Mouse (Mus musculus) heart, adult 2 months (tissue): ENCODE measurements at regions not wholly inside any gene's neighbourhood (a gene's known extent, or its start where the extent isn't known, plus 50 kb on each side); places are given as distances from the start of the nearest gene placed in this dataset.

Source experiments
- DNase-seq, 2 experiments: peaks; one replicate each; pipeline ENCODE4 v3.0.0; 2021
- H3K27ac ChIP-seq: fragments of 200-600 bp; 2 replicates; pipeline ENCODE4 v1.8.1; 2022
- H3K27me3 ChIP-seq: fragments of 200-500 bp; 2 replicates; pipeline ENCODE4 v1.6.1; 2012; ENCODE audit warnings: mild to moderate bottlenecking, low read length, inconsistent platforms, mixed read lengths; ENCODE audit not compliant: control insufficient read depth, insufficient read depth
- H3K36me3 ChIP-seq: fragments of 200-500 bp; 2 replicates; pipeline ENCODE4 v1.6.1; 2012; ENCODE audit warnings: low read length, inconsistent platforms; ENCODE audit not compliant: control insufficient read depth, insufficient read depth
- H3K4me1 ChIP-seq: fragments of 200-500 bp; 2 replicates; pipeline ENCODE4 v1.6.1; 2011; ENCODE audit warnings: low read length; ENCODE audit not compliant: control insufficient read depth, insufficient read depth
- H3K4me3 ChIP-seq: fragments of 200-600 bp; 2 replicates; pipeline ENCODE4 v1.8.1; 2022
- H3K79me2 ChIP-seq: fragments of 200-500 bp; replicated peaks from 2 replicates; pipeline ENCODE4 v1.6.1; 2012; ENCODE audit warnings: mild to moderate bottlenecking, inconsistent platforms, low read length, moderate library complexity, mixed read lengths; ENCODE audit not compliant: control insufficient read depth, insufficient read depth
- H3K9ac ChIP-seq: fragments of 200-500 bp; 2 replicates; pipeline ENCODE4 v1.6.1; 2012; ENCODE audit warnings: low read depth, mild to moderate bottlenecking, control low read depth, inconsistent platforms, low read length, mixed read lengths
- CTCF ChIP-seq: fragments of 200-600 bp; IDR thresholded peaks from 2 replicates; pipeline ENCODE4 v1.8.1; 2022; ENCODE audit warnings: antibody characterized with exemption, mild to moderate bottlenecking, moderate library complexity
- EP300 ChIP-seq: fragments of 200-500 bp; IDR thresholded peaks from 2 replicates; pipeline ENCODE4 v1.6.1; 2011; ENCODE audit warnings: low read depth, low read length, control low read depth; ENCODE audit not compliant: insufficient read depth
- POLR2A ChIP-seq: fragments of 200-500 bp; IDR thresholded peaks from 2 replicates; pipeline ENCODE4 v1.6.1; 2011; ENCODE audit warnings: mild to moderate bottlenecking, low read depth, low read length, control low read depth; ENCODE audit not compliant: insufficient read depth
- WGBS: fragments of 180-500 bp; shearing (Covaris S2); methylation state at CpG from one replicate; pipeline ENCODE4 v1.1.7; 2018; 5-methylcytosine and 5-hydroxymethylcytosine counted together
- intact Hi-C: fragments of 180-260 bp; cut with DNase I; formaldehyde crosslinking; loops from one replicate; pipeline ENCODE4 v1.15.1; 2025

DNA sequence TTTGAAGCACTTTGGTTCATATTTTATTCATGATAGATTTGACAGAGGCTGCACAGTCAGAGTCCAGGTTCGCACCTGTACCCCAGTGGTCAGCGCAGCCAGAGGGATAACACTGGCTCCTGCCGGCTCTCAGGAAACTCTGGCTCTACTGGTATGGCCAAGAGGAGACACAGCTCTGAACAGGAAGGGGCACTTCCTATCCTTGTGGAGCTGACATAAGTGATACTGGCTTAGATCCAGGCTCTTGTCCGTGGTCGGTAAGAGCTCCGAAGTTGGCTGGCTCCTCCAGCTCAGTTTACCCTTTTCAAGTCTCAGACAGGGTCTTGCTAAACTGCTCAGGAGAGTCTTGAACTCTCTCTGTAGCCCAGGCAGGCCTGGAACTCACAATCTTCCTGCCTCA is 113.6 kb upstream of the Med13l start:
- Histone ChIP-seq H3K27ac (no peak overlapping the region), H3K79me2 (no peaks in the 10 kb centered on the region), H3K4me3 (no peak overlapping the region), H3K4me1 (no peaks in the 10 kb centered on the region), H3K36me3 (no peaks in the 10 kb centered on the region), H3K9ac (no peak overlapping the region), H3K27me3 (no peaks in the 10 kb centered on the region)
- 27% methylated on average over 6 of the region's 6 CpGs for WGBS
- intact Hi-C loops: no loop called here
- DNase-seq: no peak
- TF ChIP-seq CTCF (no peak), EP300 (no peak), POLR2A (no peak)

DNA sequence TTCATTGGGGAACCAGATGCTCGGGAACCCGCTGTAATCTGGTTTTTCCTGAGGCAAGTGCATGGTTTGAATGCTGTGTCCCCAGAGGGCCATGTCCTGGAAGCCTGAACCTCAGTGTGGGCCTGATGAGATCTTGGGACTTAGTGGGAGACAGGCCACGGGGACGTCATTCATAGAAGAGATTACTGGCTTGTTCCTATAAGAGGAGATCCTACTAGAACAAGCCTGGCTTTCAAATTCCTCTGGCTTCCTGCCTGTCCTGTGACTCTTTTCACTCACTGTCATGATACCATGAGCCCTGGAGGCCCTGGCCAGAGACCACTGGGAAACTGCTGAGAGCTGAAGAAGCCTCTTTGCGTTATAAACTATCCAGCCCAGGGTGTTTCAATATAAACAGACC is 113.1 kb upstream of the Med13l start:
- 53% methylated on average over 5 of the region's 5 CpGs for WGBS
- Histone ChIP-seq H3K36me3 (no peaks in the 10 kb centered on the region), H3K4me3 (no peak overlapping the region), H3K27me3 (no peaks in the 10 kb centered on the region), H3K27ac (no peak overlapping the region), H3K9ac (no peak overlapping the region), H3K79me2 (no peaks in the 10 kb centered on the region), H3K4me1 (no peaks in the 10 kb centered on the region)
- DNase-seq: peak; percentile 31 to 46
- intact Hi-C loops: no loop called here
- no peak for TF ChIP-seq POLR2A

GRCm38 (mm10) chr5:118448884-118449515 is 111.5 kb upstream of the Med13l start:
- Histone ChIP-seq H3K9ac (no peak overlapping the region), H3K36me3 (no peaks in the 10 kb centered on the region), H3K27ac (no peak overlapping the region), H3K79me2 (no peaks in the 10 kb centered on the region), H3K4me1 (no peaks in the 10 kb centered on the region), H3K27me3 (no peaks in the 10 kb centered on the region), H3K4me3 (no peak overlapping the region)
- intact Hi-C loops: no loop called here
- no peak for DNase-seq
- TF ChIP-seq POLR2A (no peak), EP300 (no peak), CTCF (no peak)
- WGBS: 59% methylated on average over 4 of the region's 4 CpGs

GRCm38 (mm10) chr5:118449893-118450292 is 110.6 kb upstream of the Med13l start:
- intact Hi-C loops: no loop called here
- TF ChIP-seq CTCF (no peak), POLR2A (no peak), EP300 (no peak)
- Histone ChIP-seq H3K36me3 (no peaks in the 10 kb centered on the region), H3K9ac (no peak overlapping the region), H3K4me1 (no peaks in the 10 kb centered on the region), H3K27ac (no peak overlapping the region), H3K79me2 (no peaks in the 10 kb centered on the region), H3K4me3 (no peak overlapping the region), H3K27me3 (no peaks in the 10 kb centered on the region)
- DNase-seq: no peak
- 85% methylated on average over 4 of the region's 4 CpGs for WGBS

GRCm38 (mm10) chr5:118452052-118452451 is 108.4 kb upstream of the Med13l start:
- no peak for TF ChIP-seq POLR2A
- TF ChIP-seq EP300: no peak
- no peak for TF ChIP-seq CTCF
- Histone ChIP-seq H3K27me3 (no peaks in the 10 kb centered on the region), H3K79me2 (no peaks in the 10 kb centered on the region), H3K9ac (no peak overlapping the region), H3K4me1 (no peaks in the 10 kb centered on the region), H3K36me3 (no peaks in the 10 kb centered on the region), H3K4me3 (no peak overlapping the region), H3K27ac (no peak overlapping the region)
- 85% methylated on average over 2 of the region's 2 CpGs for WGBS
- no peak for DNase-seq
- intact Hi-C loops: no loop called here

DNA sequence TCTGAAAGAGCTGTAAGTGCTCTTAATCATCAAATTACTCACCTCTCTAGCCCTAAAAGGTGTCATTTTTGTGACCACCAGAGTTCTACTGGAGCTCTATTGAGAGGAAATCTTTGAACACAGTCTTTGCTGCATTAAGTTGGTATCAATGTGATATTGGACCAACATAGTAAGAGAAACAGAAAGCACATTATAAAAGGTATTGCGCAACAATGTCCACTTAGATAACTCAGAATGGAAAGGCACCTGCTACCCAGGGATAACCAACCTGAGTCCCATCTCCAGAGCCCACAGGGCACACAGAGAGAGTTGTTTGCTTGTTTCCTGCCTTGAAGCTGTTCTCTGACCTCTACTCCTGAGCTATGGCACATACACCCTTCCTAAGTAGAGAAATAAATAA is 106.4 kb upstream of the Med13l start:
- Histone ChIP-seq H3K27me3 (no peaks in the 10 kb centered on the region), H3K4me1 (peaks cover 2% of the 10 kb centered on the region; the same call in 1 of the 2 replicates), H3K9ac (no peak overlapping the region), H3K27ac (no peak overlapping the region), H3K36me3 (no peaks in the 10 kb centered on the region), H3K79me2 (no peaks in the 10 kb centered on the region), H3K4me3 (no peak overlapping the region)
- 97% methylated on average over 1 of the region's 1 CpGs for WGBS
- intact Hi-C loops: no loop called here
- no peak for DNase-seq
- no peak for TF ChIP-seq POLR2A
- no peak for TF ChIP-seq EP300
- TF ChIP-seq CTCF: no peak
